Mouse (Mus musculus) heart, adult 2 months (tissue): ENCODE measurements around the gene Polr2e. TPM values are rescaled to one million over a fixed set of nuclear protein-coding genes. Genes with fewer than 3 reads are reported as not detected.

Experiments
- DNase-seq, 2 experiments: peaks; one replicate each; pipeline ENCODE4 v3.0.0; 2021
- H3K27ac ChIP-seq: fragments of 200-600 bp; 2 replicates; pipeline ENCODE4 v1.8.1; 2022
- H3K27me3 ChIP-seq: fragments of 200-500 bp; 2 replicates; pipeline ENCODE4 v1.6.1; 2012; ENCODE audit warnings: mild to moderate bottlenecking, low read length, inconsistent platforms, mixed read lengths; ENCODE audit not compliant: control insufficient read depth, insufficient read depth
- H3K36me3 ChIP-seq: fragments of 200-500 bp; 2 replicates; pipeline ENCODE4 v1.6.1; 2012; ENCODE audit warnings: low read length, inconsistent platforms; ENCODE audit not compliant: control insufficient read depth, insufficient read depth
- H3K4me1 ChIP-seq: fragments of 200-500 bp; 2 replicates; pipeline ENCODE4 v1.6.1; 2011; ENCODE audit warnings: low read length; ENCODE audit not compliant: control insufficient read depth, insufficient read depth
- H3K4me3 ChIP-seq: fragments of 200-600 bp; 2 replicates; pipeline ENCODE4 v1.8.1; 2022
- H3K79me2 ChIP-seq: fragments of 200-500 bp; replicated peaks from 2 replicates; pipeline ENCODE4 v1.6.1; 2012; ENCODE audit warnings: mild to moderate bottlenecking, inconsistent platforms, low read length, moderate library complexity, mixed read lengths; ENCODE audit not compliant: control insufficient read depth, insufficient read depth
- H3K9ac ChIP-seq: fragments of 200-500 bp; 2 replicates; pipeline ENCODE4 v1.6.1; 2012; ENCODE audit warnings: low read depth, mild to moderate bottlenecking, control low read depth, inconsistent platforms, low read length, mixed read lengths
- CTCF ChIP-seq: fragments of 200-600 bp; IDR thresholded peaks from 2 replicates; pipeline ENCODE4 v1.8.1; 2022; ENCODE audit warnings: antibody characterized with exemption, mild to moderate bottlenecking, moderate library complexity
- EP300 ChIP-seq: fragments of 200-500 bp; IDR thresholded peaks from 2 replicates; pipeline ENCODE4 v1.6.1; 2011; ENCODE audit warnings: low read depth, low read length, control low read depth; ENCODE audit not compliant: insufficient read depth
- POLR2A ChIP-seq: fragments of 200-500 bp; IDR thresholded peaks from 2 replicates; pipeline ENCODE4 v1.6.1; 2011; ENCODE audit warnings: mild to moderate bottlenecking, low read depth, low read length, control low read depth; ENCODE audit not compliant: insufficient read depth
- WGBS: fragments of 180-500 bp; shearing (Covaris S2); methylation state at CpG from one replicate; pipeline ENCODE4 v1.1.7; 2018; 5-methylcytosine and 5-hydroxymethylcytosine counted together
- intact Hi-C: fragments of 180-260 bp; cut with DNase I; formaldehyde crosslinking; loops from one replicate; pipeline ENCODE4 v1.15.1; 2025
- polyA plus RNA-seq: library from polyadenylated mRNA; depleted of rRNA; stranded (reverse); fragments of >200 nt; gene quantifications from 2 replicates; pipeline ENCODE4 v1.2.3, GENCODE M21; 2012
- total RNA-seq, 2 experiments: library from RNA; stranded (reverse); gene quantifications; 2 replicates each; pipeline ENCODE4 v1.2.3; 2021

Polr2e gene
- total and polyA plus RNA-seq, 3 experiments = 78.3 to 194 (median 89.8) TPM

DNA sequence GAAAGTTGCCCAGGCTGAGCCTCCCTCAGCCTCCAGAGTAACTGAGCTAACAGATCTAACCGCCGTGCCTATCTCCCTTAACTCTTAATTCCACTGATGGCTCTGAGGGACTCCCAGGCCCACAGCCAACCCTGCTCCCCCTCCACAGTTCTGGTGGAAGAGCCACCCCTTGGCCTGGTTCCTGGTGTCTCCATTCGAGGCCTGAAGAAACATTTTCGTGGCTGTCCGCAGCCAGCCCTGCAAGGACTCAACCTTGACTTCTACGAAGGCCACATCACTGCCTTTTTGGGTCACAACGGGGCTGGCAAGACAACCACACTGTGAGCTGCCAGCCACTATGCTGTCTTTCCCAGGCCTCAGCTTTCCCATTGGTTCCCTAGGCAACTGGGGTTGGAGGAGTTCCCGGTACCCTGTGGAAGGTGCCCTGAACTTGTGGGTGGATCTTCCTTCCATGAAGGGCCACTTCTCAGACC lies 35.3 kb downstream of the Polr2e start:
- 74% methylated on average over 8 of the region's 8 CpGs for WGBS
- no peaks in the 10 kb centered on the region for H3K36me3 ChIP-seq

GRCm38 (mm10) chr10:80003374-80004232 lies 36.0 kb downstream of the Polr2e start:
- intact Hi-C loops = loop anchor here (2.0 kb wide), 1 partner anchor 15 kb away; no protein-coding TSS in a partner anchor
- Histone ChIP-seq H3K9ac (no peak overlapping the region; the same call in 1 of the 2 replicates), H3K27ac (peak overlapping the region; percentile 83), H3K4me3 (no peak overlapping the region), H3K4me1 (peaks cover 5% of the 10 kb centered on the region), H3K36me3 (no peaks in the 10 kb centered on the region), H3K79me2 (no peaks in the 10 kb centered on the region), H3K27me3 (no peaks in the 10 kb centered on the region)
- DNase-seq = no peak
- WGBS = 55% methylated on average over 9 of the region's 9 CpGs
- peak; percentile 36; the same call in 1 of the 2 replicates for TF ChIP-seq POLR2A
- peak; percentile 55; the same call in 1 of the 2 replicates for TF ChIP-seq EP300
- no peak for TF ChIP-seq CTCF

More for the DNA sequence above, 35.3 kb downstream of the Polr2e start:
- TF ChIP-seq EP300 = no peak
- no peak for TF ChIP-seq POLR2A
- no peak for TF ChIP-seq CTCF
- no peaks in the 10 kb centered on the region for H3K27me3 ChIP-seq
- H3K9ac ChIP-seq = no peak overlapping the region
- DNase-seq = no peak
- H3K4me1 ChIP-seq = peaks cover 5% of the 10 kb centered on the region
- H3K27ac ChIP-seq = no peak overlapping the region
- no peaks in the 10 kb centered on the region for H3K79me2 ChIP-seq
- intact Hi-C loops = no loop called here
- no peak overlapping the region for H3K4me3 ChIP-seq

DNA sequence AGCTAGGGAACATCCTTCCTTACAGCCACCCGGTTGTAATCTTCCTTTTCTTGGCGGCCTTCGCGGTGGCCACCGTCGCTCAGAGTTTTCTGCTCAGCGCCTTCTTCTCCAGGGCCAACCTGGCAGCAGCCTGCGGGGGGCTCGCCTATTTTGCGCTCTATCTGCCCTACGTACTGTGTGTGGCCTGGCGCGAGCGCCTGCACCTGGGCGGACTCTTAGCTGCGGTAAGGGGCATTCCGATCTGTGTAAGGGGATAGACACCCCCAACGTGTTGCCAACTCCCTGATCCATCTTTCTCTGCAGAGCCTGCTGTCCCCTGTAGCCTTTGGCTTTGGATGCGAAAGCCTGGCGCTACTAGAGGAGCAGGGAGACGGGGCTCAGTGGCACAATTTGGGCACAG lies 36.8 kb downstream of the Polr2e start:
- no peak for DNase-seq
- no peak for TF ChIP-seq CTCF
- no peak for TF ChIP-seq EP300
- TF ChIP-seq POLR2A = no peak
- Histone ChIP-seq H3K9ac (peak overlapping the region; percentile 3; the same call in 1 of the 2 replicates), H3K79me2 (no peaks in the 10 kb centered on the region), H3K36me3 (no peaks in the 10 kb centered on the region), H3K4me1 (peaks cover 5% of the 10 kb centered on the region), H3K27me3 (no peaks in the 10 kb centered on the region), H3K27ac (peak overlapping the region; percentile 83), H3K4me3 (no peak overlapping the region)
- WGBS = 61% methylated on average over 21 of the region's 21 CpGs
- intact Hi-C loops = loop anchor here (2.0 kb wide), 1 partner anchor 16 kb away; no protein-coding TSS in a partner anchor

DNA sequence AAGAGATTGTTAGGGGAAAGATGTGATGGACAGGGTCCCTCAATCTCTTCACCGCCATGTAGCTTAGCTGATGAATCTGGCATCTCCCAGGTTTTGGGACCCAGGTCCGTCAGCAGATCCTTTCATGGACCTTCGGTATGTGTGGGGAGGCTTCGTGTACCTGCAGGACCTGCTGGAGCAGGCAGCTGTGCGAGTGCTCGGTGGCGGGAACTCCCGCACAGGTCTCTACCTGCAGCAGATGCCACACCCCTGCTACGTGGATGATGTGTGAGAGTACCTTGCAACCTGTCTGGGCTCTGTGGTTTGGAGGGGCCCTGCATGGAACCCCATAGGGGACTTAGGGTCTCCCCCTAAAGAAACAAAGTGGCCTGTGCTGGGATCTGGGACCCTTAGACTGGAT lies 37.6 kb downstream of the Polr2e start:
- H3K4me1 ChIP-seq = peaks cover 6% of the 10 kb centered on the region
- no peak for DNase-seq
- TF ChIP-seq CTCF (no peak), POLR2A (no peak), EP300 (no peak)
- 96% methylated on average over 9 of the region's 9 CpGs for WGBS
- no peaks in the 10 kb centered on the region for H3K79me2 ChIP-seq
- H3K27ac ChIP-seq = no peak overlapping the region
- no peaks in the 10 kb centered on the region for H3K27me3 ChIP-seq
- intact Hi-C loops = loop anchor here (2.0 kb wide), 1 partner anchor 17 kb away; no protein-coding TSS in a partner anchor
- H3K9ac ChIP-seq = no peak overlapping the region
- no peak overlapping the region for H3K4me3 ChIP-seq
- H3K36me3 ChIP-seq = no peaks in the 10 kb centered on the region

GRCm38 (mm10) chr10:79997819-79998218 lies 41.8 kb downstream of the Polr2e start:
- intact Hi-C loops = loop anchor here (2.0 kb wide), 2 partner anchors 41 to 71 kb away; partner anchors contain the start of genes Arid3a and Polr2e
- peak in 1 of 2 experiments; percentile 66 for DNase-seq
- TF ChIP-seq POLR2A (no peak), EP300 (0 out of 2 replicates have a peak, but pooled peaks have one; percentile 9), CTCF (no peak)

More at GRCm38 (mm10) chr10:79997819-79998218, 41.8 kb downstream of the Polr2e start:
- 34% methylated on average over 15 of the region's 15 CpGs for WGBS
- H3K36me3 ChIP-seq = no peaks in the 10 kb centered on the region
- no peaks in the 10 kb centered on the region for H3K27me3 ChIP-seq
- peaks cover 3% of the 10 kb centered on the region; the same call in 1 of the 2 replicates for H3K4me1 ChIP-seq
- H3K4me3 ChIP-seq = no peak overlapping the region; the same call in 1 of the 2 replicates
- no peak overlapping the region for H3K27ac ChIP-seq
- H3K9ac ChIP-seq = no peak overlapping the region; the same call in 1 of the 2 replicates
- no peaks in the 10 kb centered on the region for H3K79me2 ChIP-seq
